Mouse (Mus musculus) MEL (cell line): ENCODE measurements around the gene Helz.

Source experiments
- CTCF ChIP-seq, 3 experiments: IDR thresholded peaks in 2 of 3; conservative IDR thresholded peaks in 1 of 3; 2 replicates each; pipeline ENCODE4 v1.5.1; 2011 to 2012; ENCODE audit warnings: low read length in 3 of 3, low read depth in 2 of 3, mild to moderate bottlenecking in 2 of 3, improper control_type of control experiment in 1 of 3, inconsistent platforms in 1 of 3, mixed read lengths in 1 of 3, moderate library complexity in 1 of 3; ENCODE audit not compliant: control insufficient read depth in 1 of 3, insufficient read depth in 1 of 3, poor library complexity in 1 of 3, severe bottlenecking in 1 of 3
- JUND ChIP-seq: IDR thresholded peaks from 2 replicates; pipeline ENCODE4 v1.6.1; 2011; ENCODE audit warnings: low read depth, mild to moderate bottlenecking, improper control_type of control experiment, low read length
- POLR2A ChIP-seq, 2 experiments: IDR thresholded peaks; 2 replicates each; pipeline ENCODE4 v1.6.1; 2011 to 2012; ENCODE audit warnings: low read length in 2 of 2, mild to moderate bottlenecking in 2 of 2, control low read depth in 1 of 2, improper control_type of control experiment in 1 of 2, low read depth in 1 of 2, moderate library complexity in 1 of 2; ENCODE audit not compliant: control insufficient read depth in 1 of 2, insufficient read depth in 1 of 2, poor library complexity in 1 of 2
- TAL1 ChIP-seq: IDR thresholded peaks from 2 replicates; pipeline ENCODE4 v1.6.1; 2012; ENCODE audit warnings: mild to moderate bottlenecking, inconsistent platforms, low read length, moderate library complexity, mixed read lengths
- USF2 ChIP-seq, 2 experiments: IDR thresholded peaks; 2 replicates each; pipeline ENCODE4 v1.6.1; 2011 to 2012; ENCODE audit warnings: improper control_type of control experiment in 2 of 2, low read length in 2 of 2, borderline replicate concordance in 1 of 2, inconsistent platforms in 1 of 2, low read depth in 1 of 2, mild to moderate bottlenecking in 1 of 2; ENCODE audit not compliant: insufficient read depth in 1 of 2

GRCm38 (mm10) chr11:107531445-107531844, 16.3 kb upstream of the Helz start:
- TF ChIP-seq USF2 (IDR thresholded peaks at IDR 0.05; ENCODE audit: borderline replicate concordance in 1 of 2, insufficient read depth in 1 of 2, low read depth in 1 of 2, low read length in 2 of 2): no peak
- TF ChIP-seq CTCF (IDR thresholded peaks at IDR 0.05 in 2 of 3, conservative IDR thresholded peaks at IDR 0.05 in 1 of 3; ENCODE audit: control insufficient read depth in 1 of 3, insufficient read depth in 1 of 3, low read depth in 2 of 3, low read length in 3 of 3, poor library complexity in 1 of 3, severe bottlenecking in 1 of 3): no peak
- no peak for TF ChIP-seq TAL1
- TF ChIP-seq POLR2A (IDR thresholded peaks at IDR 0.05; ENCODE audit: control insufficient read depth in 1 of 2, insufficient read depth in 1 of 2, low read depth in 1 of 2, low read length in 2 of 2, poor library complexity in 1 of 2): no peak
- TF ChIP-seq JUND: no peak
